Mouse (Mus musculus) cerebellum, postnatal 25 days (tissue): Measurements from ENCODE around the gene AC140267.1.

Experiments
- DNase-seq, 2 experiments: peaks; one replicate each; pipeline ENCODE4 v3.0.0; 2021; ENCODE audit warnings: mixed read lengths in 2 of 2

AC140267.1 gene

GRCm38 (mm10) chr15:80235535-80235934, at the start of gene AC140267.1:
AC140267.1 (plus strand) TSS chr15:80235835.
- no peak for DNase-seq

GRCm38 (mm10) chr15:80188927-80189326, 46.7 kb upstream of the AC140267.1 start:
- no peak for DNase-seq

- no peak for DNase-seq
Observed at GRCm38 (mm10) chr15:80190075-80190474, 45.6 kb upstream of the AC140267.1 start.

- no peak for DNase-seq
Observed at GRCm38 (mm10) chr15:80191585-80192245, 43.9 kb upstream of the AC140267.1 start.

- DNase-seq, result no peak
Observed at GRCm38 (mm10) chr15:80192246-80192585, 43.4 kb upstream of the AC140267.1 start.

- DNase-seq, result no peak
Observed at GRCm38 (mm10) chr15:80192847-80193246, 42.8 kb upstream of the AC140267.1 start.

GRCm38 (mm10) chr15:80199556-80199955, 36.1 kb upstream of the AC140267.1 start:
- DNase-seq, result no peak

GRCm38 (mm10) chr15:80202111-80202775, 33.4 kb upstream of the AC140267.1 start:
- DNase-seq, result peak in 1 of 2 experiments; percentile 34

- no peak for DNase-seq
Observed at GRCm38 (mm10) chr15:80203406-80203805, 32.2 kb upstream of the AC140267.1 start.

- DNase-seq, result peak; percentile 34 to 53
Observed at GRCm38 (mm10) chr15:80206057-80206565, 29.5 kb upstream of the AC140267.1 start.

- DNase-seq, result no peak
Observed at GRCm38 (mm10) chr15:80208446-80208845, 27.2 kb upstream of the AC140267.1 start.

- no peak for DNase-seq
Observed at GRCm38 (mm10) chr15:80213688-80214087, 21.9 kb upstream of the AC140267.1 start.

- DNase-seq, result peak; percentile 54 to 71
Observed at GRCm38 (mm10) chr15:80215716-80216479, 19.7 kb upstream of the AC140267.1 start.

GRCm38 (mm10) chr15:80216480-80216820, 19.2 kb upstream of the AC140267.1 start:
- no peak for DNase-seq

GRCm38 (mm10) chr15:80217476-80217875, 18.2 kb upstream of the AC140267.1 start:
- DNase-seq, result peak in 1 of 2 experiments; percentile 28

- no peak for DNase-seq
Observed at GRCm38 (mm10) chr15:80219211-80219610, 16.4 kb upstream of the AC140267.1 start.

- no peak for DNase-seq
Observed at GRCm38 (mm10) chr15:80219705-80220657, 15.7 kb upstream of the AC140267.1 start.

- DNase-seq, result no peak
Observed at GRCm38 (mm10) chr15:80221031-80221430, 14.6 kb upstream of the AC140267.1 start.

GRCm38 (mm10) chr15:80223751-80224150, 11.9 kb upstream of the AC140267.1 start:
- DNase-seq, result no peak

GRCm38 (mm10) chr15:80225208-80225607, 10.4 kb upstream of the AC140267.1 start:
- DNase-seq, result peak; percentile 84 to 91

- peak; percentile 50 to 80 for DNase-seq
Observed at GRCm38 (mm10) chr15:80225796-80226195, 9.8 kb upstream of the AC140267.1 start.

GRCm38 (mm10) chr15:80228071-80228800, 7.4 kb upstream of the AC140267.1 start:
- DNase-seq, result no peak
